Mouse (Mus musculus) myocyte (in vitro differentiated cells): ENCODE measurements around the gene Ecsit.

ENCODE experiments used
- CEBPB ChIP-seq: IDR thresholded peaks from 2 replicates; pipeline ENCODE4 v1.6.1; 2011; ENCODE audit warnings: mild to moderate bottlenecking, moderate library complexity; ENCODE audit not compliant: poor library complexity, insufficient read depth, severe bottlenecking
- MAX ChIP-seq: IDR thresholded peaks from one replicate; pipeline ENCODE4 v1.6.1; 2011; ENCODE audit warnings: low read depth, mild to moderate bottlenecking, control low read depth
- POLR2A ChIP-seq: IDR thresholded peaks from one replicate; pipeline ENCODE4 v1.6.1; 2011; ENCODE audit warnings: low read depth, mild to moderate bottlenecking, control low read depth, moderate library complexity; ENCODE audit not compliant: insufficient read length
- POLR2AphosphoS2 ChIP-seq: IDR thresholded peaks from one replicate; pipeline ENCODE4 v1.6.1; 2011; ENCODE audit warnings: low read depth, control low read depth; ENCODE audit not compliant: insufficient read length

- TF ChIP-seq CEBPB (no peak), POLR2A (no peak), MAX (no peak), POLR2AphosphoS2 (no peak)
These were observed 34.3 kb upstream of the Ecsit start for GRCm38 (mm10) chr9:22119543-22119942.
